Mouse (Mus musculus): ENCODE measurements around the gene Pla2g4d.

- no peak for TF ChIP-seq CTCF (conservative IDR thresholded peaks at IDR 0.05 in 1 of 2, IDR thresholded peaks at IDR 0.05 in 1 of 2; ENCODE audit: low read depth in 2 of 2, low read length in 2 of 2)
- TF ChIP-seq IRF4 (IDR thresholded peaks at IDR 0.05; ENCODE audit: low read depth, low read length), result no peak
- no peak for TF ChIP-seq POLR2A (IDR thresholded peaks at IDR 0.05; ENCODE audit: low read depth, low read length)
- no peak for TF ChIP-seq MYC (IDR thresholded peaks at IDR 0.05; ENCODE audit: low read depth, low read length)
- no peak for TF ChIP-seq USF2 (conservative IDR thresholded peaks at IDR 0.05; ENCODE audit: low read depth, low read length)
- no peak for TF ChIP-seq MEF2A (IDR thresholded peaks at IDR 0.05; ENCODE audit: borderline replicate concordance, low read depth, low read length)
- TF ChIP-seq USF1 (IDR thresholded peaks at IDR 0.05; ENCODE audit: low read depth, low read length), result no peak
- no peak for TF ChIP-seq ZNF384 (IDR thresholded peaks at IDR 0.05; ENCODE audit: low read depth, low read length)
- TF ChIP-seq RCOR1 (conservative IDR thresholded peaks at IDR 0.05; ENCODE audit: low read depth, low read length), result no peak
Observed at GRCm38 (mm10) chr2:120231642-120232041, 57.4 kb downstream of the Pla2g4d start.

All from CH12.LX (cell line).